Mouse (Mus musculus) erythroblast, embryonic 14.5 days (primary cell): ENCODE data around the gene Tm4sf4.

ENCODE experiments used
- GATA1 ChIP-seq: IDR thresholded peaks from 2 replicates; pipeline ENCODE4 v1.6.1; 2012; ENCODE audit warnings: low read length, inconsistent platforms, mixed read lengths
- TAL1 ChIP-seq: IDR thresholded peaks from 3 replicates; pipeline ENCODE4 v1.6.1; 2012; ENCODE audit warnings: low read length, inconsistent platforms, mixed read lengths

GRCm38 (mm10) chr3:57431706-57432105 is 6.6 kb downstream of the Tm4sf4 start:
- no peak for TF ChIP-seq GATA1
- no peak for TF ChIP-seq TAL1
